Mouse (Mus musculus): ENCODE results near the gene Rbks. TPM values are rescaled to one million over a fixed set of nuclear protein-coding genes. Genes with fewer than 3 reads are reported as not detected.
"Not testable (repeated sequence)": the region's sequence is repeated elsewhere in the genome, so short reads cannot be mapped to it uniquely, and the experiment has no call there.

Rbks gene
- total RNA-seq, 2 experiments from 2014 or later, result 29.3 to 34.6 TPM

- not testable (repeated sequence) for ATAC-seq (replicated peaks; ENCODE audit: poor library complexity)
Observed at GRCm38 (mm10) chr5:31588672-31589071, 108.8 kb downstream of the Rbks start.

GRCm38 (mm10) chr5:31588016-31588415 is 109.4 kb downstream of the Rbks start:
- no peak for ATAC-seq (replicated peaks; ENCODE audit: poor library complexity)

GRCm38 (mm10) chr5:31585526-31585925 is 111.9 kb downstream of the Rbks start:
- ATAC-seq (replicated peaks; ENCODE audit: poor library complexity), result no peak

GRCm38 (mm10) chr5:31583261-31583660 is 114.2 kb downstream of the Rbks start:
- no peak for ATAC-seq (replicated peaks; ENCODE audit: poor library complexity)

GRCm38 (mm10) chr5:31581932-31582331 is 115.5 kb downstream of the Rbks start:
- no peak for ATAC-seq (replicated peaks; ENCODE audit: poor library complexity)

- ATAC-seq (replicated peaks; ENCODE audit: poor library complexity), result no peak
Observed at GRCm38 (mm10) chr5:31581263-31581662, 116.2 kb downstream of the Rbks start.

- no peak; the same call in 1 of the 2 replicates for ATAC-seq (replicated peaks; ENCODE audit: poor library complexity)
Observed at GRCm38 (mm10) chr5:31576539-31576975, 120.9 kb downstream of the Rbks start.

Other genes with a start within 250 kb of the Rbks start
- 10.3 and 12.5 TPM in 2 replicates for gene Zfp512, start 245.2 kb downstream of the Rbks start, total RNA-seq (2015)
- 25.3 and 35.0 TPM in 2 replicates for gene Zfp512, start 245.2 kb downstream of the Rbks start, total RNA-seq (2017)
- gene 4930548H24Rik, start 211.9 kb downstream of the Rbks start, total RNA-seq (2015), result 0.05 TPM in 1 of 2 replicates, not detected in the other
- 0.37 and 0.68 TPM in 2 replicates for gene 4930548H24Rik, start 211.9 kb downstream of the Rbks start, total RNA-seq (2017)
- gene Gpn1, start 202.9 kb downstream of the Rbks start, total RNA-seq (2015), result 19.6 and 23.1 TPM in 2 replicates
- 31.6 and 48.5 TPM in 2 replicates for gene Gpn1, start 202.9 kb downstream of the Rbks start, total RNA-seq (2017)
- 65.8 and 65.9 TPM in 2 replicates for gene Slc4a1ap, start 170.6 kb downstream of the Rbks start, total RNA-seq (2015)
- gene Slc4a1ap, start 170.6 kb downstream of the Rbks start, total RNA-seq (2017), result 46.5 and 48.9 TPM in 2 replicates
- gene Supt7l, start 169.8 kb downstream of the Rbks start, total RNA-seq (2015), result 17.0 and 18.2 TPM in 2 replicates
- 19.2 and 20.1 TPM in 2 replicates for gene Supt7l, start 169.8 kb downstream of the Rbks start, total RNA-seq (2017)
- 434 and 492 TPM in 2 replicates for gene Mrpl33, start 100.7 kb downstream of the Rbks start, total RNA-seq (2015)
- 218 and 315 TPM in 2 replicates for gene Mrpl33, start 100.7 kb downstream of the Rbks start, total RNA-seq (2017)
- gene Babam2, start 57 bp upstream of the Rbks start, total RNA-seq (2015), result 101 and 117 TPM in 2 replicates
- gene Babam2, start 57 bp upstream of the Rbks start, total RNA-seq (2017), result 37.7 and 44.2 TPM in 2 replicates